Mouse (Mus musculus): ENCODE results near the gene Irf7.
"Not testable (repeated sequence)": the region's sequence is repeated elsewhere in the genome, so short reads cannot be mapped to it uniquely, and the experiment has no call there.

The Irf7 gene

GRCm38 (mm10) chr7:141270631-141271030, 4.3 kb upstream of the Irf7 start:
- no peak for DNase-seq

GRCm38 (mm10) chr7:141269273-141269545, 2.9 kb upstream of the Irf7 start:
- DNase-seq, result no peak

- peak; percentile 71 to 75 for DNase-seq
These were observed 2.4 kb upstream of the Irf7 start for GRCm38 (mm10) chr7:141268466-141269272.

- no peak for DNase-seq
These were observed 906 bp downstream of the Irf7 start for GRCm38 (mm10) chr7:141265411-141265738.

GRCm38 (mm10) chr7:141264761-141265410, 1.4 kb downstream of the Irf7 start:
- peak; percentile 38 to 48 for DNase-seq

GRCm38 (mm10) chr7:141264041-141264700, 2.1 kb downstream of the Irf7 start:
- no peak for DNase-seq

GRCm38 (mm10) chr7:141263640-141264039, 2.6 kb downstream of the Irf7 start:
- no peak for DNase-seq

GRCm38 (mm10) chr7:141261480-141261879, 4.8 kb downstream of the Irf7 start:
- no peak for DNase-seq

- no peak for DNase-seq
These were observed 10.1 kb downstream of the Irf7 start for GRCm38 (mm10) chr7:141256159-141256558.

GRCm38 (mm10) chr7:141250486-141250885, 15.8 kb downstream of the Irf7 start:
- not testable (repeated sequence) for DNase-seq

- no peak for DNase-seq
These were observed 34.7 kb downstream of the Irf7 start for GRCm38 (mm10) chr7:141231551-141231950.

GRCm38 (mm10) chr7:141231111-141231510, 35.2 kb downstream of the Irf7 start:
- DNase-seq, result no peak

GRCm38 (mm10) chr7:141230570-141230969, 35.7 kb downstream of the Irf7 start:
- DNase-seq, result no peak

GRCm38 (mm10) chr7:141229702-141230101, 36.6 kb downstream of the Irf7 start:
- no peak for DNase-seq

- peak; percentile 87 to 88 for DNase-seq
These were observed 37.8 kb downstream of the Irf7 start, which contains the start of gene Phrf1 for GRCm38 (mm10) chr7:141228279-141229067. Gene Phrf1 (plus strand): TSS chr7:141228784.

- no peak for DNase-seq
These were observed 38.5 kb downstream of the Irf7 start for GRCm38 (mm10) chr7:141227796-141228195.

- DNase-seq, result no peak
These were observed 39.7 kb downstream of the Irf7 start for GRCm38 (mm10) chr7:141226535-141226934.

GRCm38 (mm10) chr7:141222696-141223215, 43.5 kb downstream of the Irf7 start:
- DNase-seq, result no peak

GRCm38 (mm10) chr7:141222126-141222467, 44.2 kb downstream of the Irf7 start:
- DNase-seq, result no peak

GRCm38 (mm10) chr7:141221249-141222125, 44.8 kb downstream of the Irf7 start:
- DNase-seq, result peak; percentile 98 to 99

- no peak for DNase-seq
These were observed 45.9 kb downstream of the Irf7 start for GRCm38 (mm10) chr7:141220377-141220776.

GRCm38 (mm10) chr7:141219558-141220099, 46.7 kb downstream of the Irf7 start:
- DNase-seq, result no peak

Measured in lung, adult 18-20 months (tissue).